Mouse (Mus musculus) midbrain, embryonic 15.5 days (tissue): ENCODE measurements around the gene Olfr1375. TPM values are rescaled to one million over a fixed set of nuclear protein-coding genes. Genes with fewer than 3 reads are reported as not detected.

Source experiments
- ATAC-seq: fragments of 200-750 bp; cut with Nextera tagmentation; replicated peaks from 2 replicates; pipeline ENCODE4 v1.8.0; 2017; ENCODE audit warnings: moderate TSS enrichment
- H3K27ac ChIP-seq: fragments of 300-500 bp; sonication (generic); 2 replicates; pipeline ENCODE4 v1.5.1; 2015; ENCODE audit warnings: mild to moderate bottlenecking, inconsistent platforms
- H3K27me3 ChIP-seq: fragments of 300-500 bp; sonication (generic); replicated peaks from 2 replicates; pipeline ENCODE4 v1.6.1; 2015; ENCODE audit warnings: inconsistent platforms
- H3K36me3 ChIP-seq: fragments of 300-500 bp; sonication (generic); replicated peaks from 2 replicates; pipeline ENCODE4 v1.6.1; 2015; ENCODE audit warnings: inconsistent platforms
- H3K4me1 ChIP-seq: fragments of 300-500 bp; sonication (generic); 2 replicates; pipeline ENCODE4 v1.6.1; 2015; ENCODE audit warnings: inconsistent platforms
- H3K4me2 ChIP-seq: fragments of 300-500 bp; sonication (generic); 2 replicates; pipeline ENCODE4 v1.6.1; 2015; ENCODE audit warnings: inconsistent platforms, mild to moderate bottlenecking, moderate library complexity
- H3K4me3 ChIP-seq: fragments of 300-500 bp; sonication (generic); 2 replicates; pipeline ENCODE4 v1.5.1; 2015; ENCODE audit warnings: mild to moderate bottlenecking, inconsistent platforms
- H3K9ac ChIP-seq: fragments of 300-500 bp; sonication (generic); 2 replicates; pipeline ENCODE4 v1.6.1; 2015; ENCODE audit warnings: mild to moderate bottlenecking, inconsistent platforms
- H3K9me3 ChIP-seq: fragments of 300-500 bp; sonication (generic); 2 replicates; pipeline ENCODE4 v1.6.1; 2016; ENCODE audit warnings: inconsistent platforms
- WGBS: fragments of 180-500 bp; shearing (Covaris S2); methylation state at CpG from one replicate; pipeline ENCODE4 v1.1.7; 2015; ENCODE audit warnings: mixed read lengths; 5-methylcytosine and 5-hydroxymethylcytosine counted together
- polyA plus RNA-seq: library from polyadenylated mRNA; unstranded; fragments of >200 nt; fragmentation: Nextera tagmentation; extraction: Ambion mirVana; gene quantifications from 2 replicates; pipeline ENCODE4 v1.2.1, GENCODE M21; 2015

Gene Olfr1375
- polyA plus RNA-seq, 1 experiment from 2014 or later, result not detected

DNA sequence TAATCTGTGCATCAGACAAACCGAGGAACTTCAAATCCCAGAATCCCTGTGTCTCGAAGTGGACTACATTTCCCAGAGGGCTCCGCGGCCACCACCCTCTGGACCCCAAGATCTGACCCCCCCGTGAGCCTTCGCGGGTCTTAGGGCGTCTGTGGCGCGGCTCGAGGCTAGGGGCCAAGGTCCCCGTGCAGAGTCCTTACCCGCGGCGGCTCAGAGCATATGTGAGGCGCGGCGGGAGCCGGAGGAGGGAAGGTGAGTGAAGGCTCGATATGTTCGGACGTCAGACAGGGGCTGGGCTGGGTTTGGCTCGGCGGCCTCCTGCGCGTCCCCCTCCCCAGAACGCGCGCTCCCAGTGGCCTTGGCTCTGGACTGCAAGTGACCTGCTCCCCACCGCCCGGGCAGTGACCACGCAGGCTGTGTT is 11.3 kb downstream of the Olfr1375 start, which contains the start of gene Zfp354a:
TSS of gene Zfp354a (plus strand) at position 107 of the 421 bp plus-strand sequence.
- H3K9me3 ChIP-seq, result no peaks in the 10 kb centered on the region
- H3K36me3 ChIP-seq, result peaks cover 5% of the 10 kb centered on the region; the same call in 1 of the 2 replicates
- ATAC-seq, result peak; percentile 95
- H3K9ac ChIP-seq, result peak within 1 kb of the TSS; percentile 90
- peak within 1 kb of the TSS; percentile 85 for H3K4me3 ChIP-seq
- H3K27me3 ChIP-seq, result no peaks in the 10 kb centered on the region
- under 1% methylated on average over 32 of the region's 32 CpGs for WGBS
- peak within 1 kb of the TSS; percentile 77 for H3K4me2 ChIP-seq
- peak within 1 kb of the TSS; percentile 80 for H3K27ac ChIP-seq
- H3K4me1 ChIP-seq, result peaks cover 11% of the 10 kb centered on the region

DNA sequence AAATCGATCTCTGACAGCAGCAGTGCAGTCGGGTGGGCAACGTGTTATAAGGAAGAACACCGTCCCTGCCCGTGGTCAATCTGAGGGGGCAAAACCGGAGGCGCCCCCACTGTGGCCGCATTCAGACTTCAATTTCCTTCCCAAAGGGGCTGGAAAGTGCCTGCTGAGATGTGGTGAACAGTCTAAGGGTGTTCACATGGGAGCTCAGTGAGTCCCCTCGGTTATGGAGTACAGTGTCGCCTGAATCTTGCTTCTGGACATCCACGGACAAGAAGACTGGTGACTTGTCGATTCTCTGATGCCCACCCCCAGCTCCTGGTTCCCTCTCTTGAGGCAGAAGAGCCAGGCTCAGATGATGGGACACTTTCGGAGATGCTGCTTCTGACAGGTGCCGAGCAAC is 11.7 kb downstream of the Olfr1375 start:
- 13% methylated on average over 14 of the region's 14 CpGs for WGBS
- H3K36me3 ChIP-seq, result peaks cover 8% of the 10 kb centered on the region; the same call in 1 of the 2 replicates
- peak overlapping the region; percentile 85 for H3K4me3 ChIP-seq
- H3K27me3 ChIP-seq, result no peaks in the 10 kb centered on the region
- H3K4me1 ChIP-seq, result peaks cover 11% of the 10 kb centered on the region
- peak overlapping the region; percentile 77 for H3K4me2 ChIP-seq
- no peaks in the 10 kb centered on the region for H3K9me3 ChIP-seq
- peak overlapping the region; percentile 90 for H3K9ac ChIP-seq
- H3K27ac ChIP-seq, result peak overlapping the region; percentile 80; the same call in 1 of the 2 replicates
- no peak for ATAC-seq

DNA sequence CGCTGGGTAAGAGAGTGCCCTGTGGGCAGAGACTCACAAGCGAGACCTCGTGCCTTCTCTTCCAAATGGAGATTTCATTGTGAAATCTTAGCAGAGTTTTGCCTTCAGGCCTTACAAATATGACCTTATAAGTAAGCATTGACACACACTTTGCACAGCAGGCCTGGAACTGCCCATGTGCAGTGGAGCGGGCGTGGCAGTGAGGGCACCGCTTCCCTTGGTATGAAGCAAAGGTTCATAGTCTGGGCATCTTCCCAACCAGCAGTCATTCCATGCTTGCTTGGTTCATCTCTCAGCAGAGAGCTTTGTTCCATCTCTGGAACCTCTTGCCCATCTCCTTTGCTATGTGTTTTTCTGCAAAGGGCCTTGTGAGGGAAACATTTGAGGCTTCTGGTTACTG is 13.1 kb downstream of the Olfr1375 start:
- H3K36me3 ChIP-seq, result peaks cover 8% of the 10 kb centered on the region; the same call in 1 of the 2 replicates
- 91% methylated on average over 6 of the region's 6 CpGs for WGBS
- H3K9me3 ChIP-seq, result no peaks in the 10 kb centered on the region
- H3K4me1 ChIP-seq, result peaks cover 11% of the 10 kb centered on the region
- no peak overlapping the region for H3K4me3 ChIP-seq
- H3K27ac ChIP-seq, result no peak overlapping the region
- no peak overlapping the region for H3K9ac ChIP-seq
- ATAC-seq, result no peak
- no peak overlapping the region for H3K4me2 ChIP-seq
- H3K27me3 ChIP-seq, result no peaks in the 10 kb centered on the region

DNA sequence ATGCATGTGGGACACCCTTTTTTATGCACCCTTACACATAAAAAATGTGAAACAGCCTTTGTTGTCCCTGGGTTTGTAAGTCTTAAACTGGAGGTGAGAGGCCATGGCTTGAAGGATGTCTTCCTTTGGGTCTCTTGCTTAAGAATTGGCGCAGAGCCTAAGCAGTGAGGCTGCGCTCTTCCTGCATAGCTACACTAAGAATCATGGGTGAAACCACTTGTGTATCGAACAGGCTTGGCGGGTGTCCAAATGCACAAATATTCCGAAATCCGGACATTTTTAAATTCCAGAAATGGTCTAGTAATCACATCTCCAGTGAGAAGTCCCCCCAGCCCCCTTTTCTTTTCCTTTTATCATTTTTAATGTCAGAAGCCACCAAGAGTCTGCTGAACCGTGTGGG is 15.4 kb downstream of the Olfr1375 start:
- Histone ChIP-seq H3K4me2 (no peak overlapping the region), H3K4me3 (no peak overlapping the region), H3K27ac (no peak overlapping the region), H3K9me3 (no peaks in the 10 kb centered on the region), H3K9ac (no peak overlapping the region), H3K36me3 (peaks cover 28% of the 10 kb centered on the region), H3K4me1 (peaks cover 11% of the 10 kb centered on the region), H3K27me3 (no peaks in the 10 kb centered on the region)
- no peak for ATAC-seq
- 93% methylated on average over 7 of the region's 7 CpGs for WGBS

DNA sequence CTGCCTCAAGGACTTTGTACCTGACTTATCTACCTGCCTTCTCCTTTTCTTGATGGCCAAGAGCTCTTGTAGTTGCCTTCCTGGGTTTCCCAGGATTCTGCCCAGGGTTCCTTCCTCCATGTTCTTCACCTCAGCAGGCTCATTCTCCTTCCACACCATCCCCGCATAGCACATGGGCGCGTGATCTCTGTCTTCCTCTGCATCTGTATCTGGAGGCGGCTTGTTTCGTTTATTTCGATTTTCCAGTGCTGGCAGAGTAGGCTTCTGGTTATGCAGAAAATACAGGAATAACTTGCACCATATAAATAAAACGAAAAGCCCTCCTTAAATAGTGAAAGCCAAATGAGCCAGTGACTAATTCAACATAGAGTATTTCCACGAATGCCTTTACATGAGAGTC is 15.9 kb downstream of the Olfr1375 start:
- no peak for ATAC-seq
- Histone ChIP-seq H3K9me3 (0 out of 2 replicates have a peak, but pooled peaks cover under 1% of the 10 kb centered on the region), H3K36me3 (peaks cover 32% of the 10 kb centered on the region), H3K27ac (no peak overlapping the region), H3K9ac (no peak overlapping the region), H3K27me3 (no peaks in the 10 kb centered on the region), H3K4me2 (no peak overlapping the region), H3K4me1 (peaks cover 11% of the 10 kb centered on the region), H3K4me3 (no peak overlapping the region)
- 98% methylated on average over 8 of the region's 8 CpGs for WGBS

DNA sequence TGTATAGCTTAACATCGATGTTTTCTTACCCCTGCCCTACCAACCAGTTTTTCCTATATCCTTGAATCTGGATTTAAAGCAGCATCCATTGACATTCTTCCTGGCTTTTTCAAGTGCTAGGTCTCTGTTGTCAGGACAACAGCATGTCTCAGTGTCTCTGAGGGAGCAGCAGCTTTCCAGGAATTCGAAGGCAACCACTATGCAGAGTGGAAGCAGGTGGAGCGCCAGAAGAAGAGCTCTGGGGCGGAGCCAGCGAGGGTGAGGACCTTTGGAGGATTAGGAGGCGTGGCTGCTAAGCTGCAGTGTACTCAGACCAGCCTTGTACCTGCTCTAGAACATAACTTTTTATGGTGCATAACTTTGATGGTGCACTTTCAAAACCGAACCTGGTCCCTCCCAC is 36.6 kb downstream of the Olfr1375 start:
- ATAC-seq, result no peak
- WGBS, result 39% methylated on average over 7 of the region's 7 CpGs
- Histone ChIP-seq H3K27ac (no peak overlapping the region), H3K4me2 (no peak overlapping the region), H3K4me3 (no peak overlapping the region), H3K36me3 (no peaks in the 10 kb centered on the region), H3K4me1 (no peaks in the 10 kb centered on the region), H3K9ac (no peak overlapping the region), H3K27me3 (no peaks in the 10 kb centered on the region), H3K9me3 (no peaks in the 10 kb centered on the region)

DNA sequence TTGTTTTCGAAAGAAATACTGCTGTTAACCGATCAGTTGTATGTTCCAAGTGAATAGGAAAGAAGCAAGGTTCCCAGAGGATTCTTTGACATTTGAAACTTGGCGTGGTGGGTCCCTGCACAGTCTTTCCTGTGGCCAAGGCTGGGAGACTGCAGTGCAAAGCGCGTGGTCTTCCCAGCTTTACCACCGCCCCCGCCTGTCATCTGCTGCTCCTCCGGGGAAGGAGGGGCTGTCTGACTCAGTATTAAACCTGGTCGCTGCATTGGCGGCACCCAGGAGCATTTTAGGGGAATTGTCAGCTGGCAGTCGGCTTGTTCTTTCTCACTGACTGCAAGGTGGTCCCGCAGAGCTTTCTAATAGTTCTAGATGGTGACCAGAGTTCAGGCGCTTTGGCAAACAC is 37.4 kb downstream of the Olfr1375 start:
- no peak overlapping the region for H3K9ac ChIP-seq
- no peak for ATAC-seq
- whole genome bisulfite sequencing, result 69% methylated on average over 13 of the region's 13 CpGs
- H3K9me3 ChIP-seq, result no peaks in the 10 kb centered on the region
- H3K27me3 ChIP-seq, result no peaks in the 10 kb centered on the region
- no peak overlapping the region for H3K4me2 ChIP-seq
- H3K4me1 ChIP-seq, result no peaks in the 10 kb centered on the region
- no peak overlapping the region for H3K27ac ChIP-seq
- H3K4me3 ChIP-seq, result no peak overlapping the region
- no peaks in the 10 kb centered on the region for H3K36me3 ChIP-seq

Other genes with a start within 250 kb of the Olfr1375 start
- gene Zfp354c, start 220.4 kb upstream of the Olfr1375 start, polyA plus RNA-seq, result 62.3 and 64.4 TPM in 2 replicates
- gene Zfp879, start 206.6 kb upstream of the Olfr1375 start, polyA plus RNA-seq, result 1.5 and 2.0 TPM in 2 replicates
- gene Grm6, start 197.4 kb upstream of the Olfr1375 start, polyA plus RNA-seq, result 0.10 and 0.13 TPM in 2 replicates
- gene Zfp454, start 160.5 kb upstream of the Olfr1375 start, polyA plus RNA-seq, result 12.9 and 13.0 TPM in 2 replicates
- gene Zfp2, start 131.9 kb upstream of the Olfr1375 start, polyA plus RNA-seq, result 48.9 and 57.4 TPM in 2 replicates
- gene Zfp354b, start 116.5 kb upstream of the Olfr1375 start, polyA plus RNA-seq, result 3.6 and 5.2 TPM in 2 replicates
- gene 4933414I15Rik, start 104.3 kb upstream of the Olfr1375 start, polyA plus RNA-seq, result not detected in 2 replicates
- gene Prop1, start 94.3 kb upstream of the Olfr1375 start, polyA plus RNA-seq, result not detected in 2 replicates
- not detected in 2 replicates for gene Olfr1378, start 81.6 kb upstream of the Olfr1375 start, polyA plus RNA-seq
- gene Olfr1377, start 66.1 kb upstream of the Olfr1375 start, polyA plus RNA-seq, result not detected in 2 replicates
- gene Olfr51, start 44.5 kb upstream of the Olfr1375 start, polyA plus RNA-seq, result not detected in 2 replicates
- gene Olfr54, start 33.9 kb upstream of the Olfr1375 start, polyA plus RNA-seq, result not detected in 2 replicates
- 14.8 and 15.1 TPM in 2 replicates for gene Zfp354a, start 11.1 kb downstream of the Olfr1375 start, polyA plus RNA-seq
- gene Gm12569, start 172.4 kb downstream of the Olfr1375 start, polyA plus RNA-seq, result not detected in 2 replicates
- 135 and 146 TPM in 2 replicates for gene Clk4, start 213.6 kb downstream of the Olfr1375 start, polyA plus RNA-seq
- gene BC049762, start 214.9 kb downstream of the Olfr1375 start, polyA plus RNA-seq, result 0.47 and 0.54 TPM in 2 replicates
- gene Col23a1, start 241.8 kb downstream of the Olfr1375 start, polyA plus RNA-seq, result 6.1 and 7.6 TPM in 2 replicates